Mouse (Mus musculus): ENCODE measurements around the gene Arid3a.

Gene Arid3a

GRCm38 (mm10) chr10:79927324-79928029, 634 bp downstream of the Arid3a start:
- DNase-seq, result peak in 1 of 2 experiments; percentile 72

- peak in 1 of 2 experiments; percentile 53 for DNase-seq
These were observed 1.3 kb downstream of the Arid3a start for GRCm38 (mm10) chr10:79928030-79928694.

GRCm38 (mm10) chr10:79928907-79929701, 2.3 kb downstream of the Arid3a start:
- DNase-seq, result no peak

GRCm38 (mm10) chr10:79929967-79930825, 3.4 kb downstream of the Arid3a start:
- no peak for DNase-seq

GRCm38 (mm10) chr10:79930826-79931186, 4.0 kb downstream of the Arid3a start:
- DNase-seq, result no peak

- DNase-seq, result no peak
These were observed 5.0 kb downstream of the Arid3a start for GRCm38 (mm10) chr10:79931797-79932196.

- peak in 1 of 2 experiments; percentile 68 for DNase-seq
These were observed 5.9 kb downstream of the Arid3a start for GRCm38 (mm10) chr10:79932736-79933135.

GRCm38 (mm10) chr10:79933145-79933679, 6.4 kb downstream of the Arid3a start:
- peak; percentile 30 to 60 for DNase-seq

- DNase-seq, result no peak
These were observed 7.0 kb downstream of the Arid3a start for GRCm38 (mm10) chr10:79933861-79934260.

GRCm38 (mm10) chr10:79934272-79934721, 7.5 kb downstream of the Arid3a start:
- DNase-seq, result peak; percentile 91 to 93

- no peak for DNase-seq
These were observed 8.1 kb downstream of the Arid3a start for GRCm38 (mm10) chr10:79934794-79935569.

- peak; percentile 86 to 91 for DNase-seq
These were observed 9.6 kb downstream of the Arid3a start for GRCm38 (mm10) chr10:79936284-79936910.

GRCm38 (mm10) chr10:79936911-79937441, 10.1 kb downstream of the Arid3a start:
- peak; percentile 86 to 88 for DNase-seq

- DNase-seq, result peak; percentile 72 to 73
These were observed 11.1 kb downstream of the Arid3a start for GRCm38 (mm10) chr10:79937775-79938526.

- DNase-seq, result peak in 1 of 2 experiments; percentile 28
These were observed 13.9 kb downstream of the Arid3a start for GRCm38 (mm10) chr10:79940749-79941148.

GRCm38 (mm10) chr10:79942988-79943387, 16.1 kb downstream of the Arid3a start:
- DNase-seq, result no peak

GRCm38 (mm10) chr10:79943471-79943901, 16.6 kb downstream of the Arid3a start:
- DNase-seq, result peak in 1 of 2 experiments; percentile 49

- peak; percentile 75 to 76 for DNase-seq
These were observed 18.8 kb downstream of the Arid3a start for GRCm38 (mm10) chr10:79945507-79946234.
